Mouse (Mus musculus) midbrain, embryonic 13.5 days (tissue): Measurements from ENCODE around the gene Plvap. TPM values are rescaled to one million over a fixed set of nuclear protein-coding genes. Genes with fewer than 3 reads are reported as not detected.
"Not testable (repeated sequence)": the region's sequence is repeated elsewhere in the genome, so short reads cannot be mapped to it uniquely, and the experiment has no call there.

Source experiments
- ATAC-seq: fragments of 200-750 bp; cut with Nextera tagmentation; 2 replicates; pipeline ENCODE4 v1.8.0; 2017; ENCODE audit warnings: mild to moderate bottlenecking, moderate TSS enrichment, moderate library complexity
- H3K27ac ChIP-seq: fragments of 300-500 bp; sonication (generic); 2 replicates; pipeline ENCODE4 v1.5.1; 2015; ENCODE audit warnings: inconsistent platforms, mild to moderate bottlenecking, moderate library complexity
- H3K27me3 ChIP-seq: fragments of 300-500 bp; sonication (generic); 2 replicates; pipeline ENCODE4 v1.6.1; 2015; ENCODE audit warnings: mild to moderate bottlenecking, inconsistent platforms
- H3K36me3 ChIP-seq: fragments of 300-500 bp; sonication (generic); 2 replicates; pipeline ENCODE4 v1.6.1; 2015; ENCODE audit warnings: mild to moderate bottlenecking, inconsistent platforms
- H3K4me1 ChIP-seq: fragments of 300-500 bp; sonication (generic); replicated peaks from 2 replicates; pipeline ENCODE4 v1.6.1; 2015; ENCODE audit warnings: inconsistent platforms
- H3K4me2 ChIP-seq: fragments of 300-500 bp; sonication (generic); replicated peaks from 2 replicates; pipeline ENCODE4 v1.6.1; 2015; ENCODE audit warnings: moderate library complexity, mild to moderate bottlenecking, inconsistent platforms
- H3K4me3 ChIP-seq: fragments of 300-500 bp; sonication (generic); replicated peaks from 2 replicates; pipeline ENCODE4 v1.5.1; 2015; ENCODE audit warnings: mild to moderate bottlenecking, inconsistent platforms
- H3K9ac ChIP-seq: fragments of 300-500 bp; sonication (generic); replicated peaks from 2 replicates; pipeline ENCODE4 v1.6.1; 2015; ENCODE audit warnings: mild to moderate bottlenecking, inconsistent platforms
- H3K9me3 ChIP-seq: fragments of 300-500 bp; sonication (generic); 2 replicates; pipeline ENCODE4 v1.6.1; 2016; ENCODE audit warnings: mild to moderate bottlenecking, inconsistent platforms
- WGBS: fragments of 180-500 bp; shearing (Covaris S2); methylation state at CpG from one replicate; pipeline ENCODE4 v1.1.7; 2015; 5-methylcytosine and 5-hydroxymethylcytosine counted together
- polyA plus RNA-seq: library from polyadenylated mRNA; unstranded; fragments of >200 nt; fragmentation: Nextera tagmentation; extraction: Ambion mirVana; gene quantifications from 2 replicates; pipeline ENCODE4 v1.2.1, GENCODE M21; 2015

Gene Plvap
- polyA plus RNA-seq, 1 experiment from 2014 or later, result 10.2 TPM

- ATAC-seq, H3K36me3 ChIP-seq, H3K9ac ChIP-seq, H3K4me2 ChIP-seq, H3K27ac ChIP-seq, H3K9me3 ChIP-seq, H3K4me3 ChIP-seq: not testable (repeated sequence)
- 43% methylated on average over 9 of the region's 10 CpGs for WGBS
- H3K27me3 ChIP-seq, result peaks cover 21% of the 10 kb centered on the region
- H3K4me1 ChIP-seq, result peaks cover 12% of the 10 kb centered on the region; the same call in 1 of the 2 replicates
Observed at GRCm38 (mm10) chr8:71519037-71519825, 7.7 kb upstream of the Plvap start.

- Histone ChIP-seq H3K9me3 (no peaks in the 10 kb centered on the region), H3K4me2 (no peak overlapping the region), H3K36me3 (no peaks in the 10 kb centered on the region), H3K4me1 (peaks cover 12% of the 10 kb centered on the region; the same call in 1 of the 2 replicates), H3K4me3 (no peak overlapping the region), H3K27ac (no peak overlapping the region), H3K27me3 (0 out of 2 replicates have a peak, but pooled peaks cover 5% of the 10 kb centered on the region), H3K9ac (no peak overlapping the region)
- ATAC-seq, result no peak
- 25% methylated on average over 6 of the region's 6 CpGs for WGBS
Observed at GRCm38 (mm10) chr8:71516786-71517185, 5.2 kb upstream of the Plvap start.

GRCm38 (mm10) chr8:71515043-71515442 lies 3.5 kb upstream of the Plvap start:
- no peak for ATAC-seq
- H3K9ac ChIP-seq, result no peak overlapping the region
- peaks cover 14% of the 10 kb centered on the region for H3K27me3 ChIP-seq

GRCm38 (mm10) chr8:71513018-71513754 lies 1.6 kb upstream of the Plvap start:
- no peaks in the 10 kb centered on the region for H3K9me3 ChIP-seq
- no peak overlapping the region for H3K4me3 ChIP-seq
- no peak for ATAC-seq
- 79% methylated on average over 15 of the region's 15 CpGs for WGBS
- H3K36me3 ChIP-seq, result no peaks in the 10 kb centered on the region
- H3K4me2 ChIP-seq, result no peak overlapping the region
- peaks cover 30% of the 10 kb centered on the region for H3K27me3 ChIP-seq
- no peak overlapping the region for H3K27ac ChIP-seq
- H3K9ac ChIP-seq, result no peak overlapping the region
- 0 out of 2 replicates have a peak, but pooled peaks cover 10% of the 10 kb centered on the region for H3K4me1 ChIP-seq

More at GRCm38 (mm10) chr8:71515043-71515442, 3.5 kb upstream of the Plvap start:
- H3K4me2 ChIP-seq, result no peak overlapping the region
- 76% methylated on average over 5 of the region's 5 CpGs for WGBS
- H3K9me3 ChIP-seq, result no peaks in the 10 kb centered on the region
- H3K27ac ChIP-seq, result no peak overlapping the region
- 0 out of 2 replicates have a peak, but pooled peaks cover 10% of the 10 kb centered on the region for H3K4me1 ChIP-seq
- no peaks in the 10 kb centered on the region for H3K36me3 ChIP-seq
- H3K4me3 ChIP-seq, result no peak overlapping the region

- no peak overlapping the region for H3K27ac ChIP-seq
- no peak overlapping the region for H3K9ac ChIP-seq
- no peak overlapping the region for H3K4me3 ChIP-seq
- no peaks in the 10 kb centered on the region for H3K9me3 ChIP-seq
- H3K4me1 ChIP-seq, result peaks cover 11% of the 10 kb centered on the region
- ATAC-seq, result no peak
- H3K27me3 ChIP-seq, result peaks cover 63% of the 10 kb centered on the region
- H3K4me2 ChIP-seq, result no peak overlapping the region
- H3K36me3 ChIP-seq, result no peaks in the 10 kb centered on the region
- 66% methylated on average over 2 of the region's 2 CpGs for WGBS
Observed at GRCm38 (mm10) chr8:71509316-71509715, 2.2 kb downstream of the Plvap start.

- ATAC-seq, result peak; percentile 84
- Histone ChIP-seq H3K9me3 (no peaks in the 10 kb centered on the region), H3K27ac (no peak overlapping the region), H3K36me3 (no peaks in the 10 kb centered on the region), H3K4me1 (peaks cover 11% of the 10 kb centered on the region), H3K27me3 (peaks cover 63% of the 10 kb centered on the region), H3K9ac (peak overlapping the region; percentile 59), H3K4me2 (peak overlapping the region; percentile 63), H3K4me3 (peak overlapping the region; percentile 39)
- under 1% methylated on average over 61 of the region's 61 CpGs for WGBS
Observed at GRCm38 (mm10) chr8:71507589-71508104, 3.9 kb downstream of the Plvap start.

GRCm38 (mm10) chr8:71505979-71506378 lies 5.6 kb downstream of the Plvap start:
- Histone ChIP-seq H3K9ac (no peak overlapping the region), H3K4me2 (no peak overlapping the region), H3K27me3 (peaks cover 59% of the 10 kb centered on the region), H3K36me3 (no peaks in the 10 kb centered on the region), H3K9me3 (no peaks in the 10 kb centered on the region), H3K27ac (no peak overlapping the region), H3K4me1 (peaks cover 11% of the 10 kb centered on the region), H3K4me3 (no peak overlapping the region)
- WGBS, result 89% methylated on average over 4 of the region's 4 CpGs
- no peak for ATAC-seq

GRCm38 (mm10) chr8:71505326-71505725 lies 6.2 kb downstream of the Plvap start:
- Histone ChIP-seq H3K9ac (no peak overlapping the region), H3K27me3 (peaks cover 52% of the 10 kb centered on the region), H3K4me1 (peaks cover 11% of the 10 kb centered on the region), H3K4me2 (no peak overlapping the region), H3K36me3 (no peaks in the 10 kb centered on the region), H3K27ac (no peak overlapping the region), H3K4me3 (no peak overlapping the region), H3K9me3 (no peaks in the 10 kb centered on the region)
- ATAC-seq, result no peak
- WGBS, result 89% methylated on average over 4 of the region's 4 CpGs

GRCm38 (mm10) chr8:71504349-71504748 lies 7.2 kb downstream of the Plvap start:
- no peak overlapping the region for H3K9ac ChIP-seq
- H3K4me2 ChIP-seq, result no peak overlapping the region
- 92% methylated on average over 4 of the region's 4 CpGs for WGBS
- H3K4me3 ChIP-seq, result no peak overlapping the region
- peaks cover 11% of the 10 kb centered on the region for H3K4me1 ChIP-seq
- H3K27ac ChIP-seq, result no peak overlapping the region
- H3K36me3 ChIP-seq, result no peaks in the 10 kb centered on the region
- no peaks in the 10 kb centered on the region for H3K9me3 ChIP-seq
- H3K27me3 ChIP-seq, result peaks cover 42% of the 10 kb centered on the region
- no peak for ATAC-seq

GRCm38 (mm10) chr8:71498816-71499690 lies 12.5 kb downstream of the Plvap start:
- no peak overlapping the region for H3K4me2 ChIP-seq
- no peaks in the 10 kb centered on the region for H3K9me3 ChIP-seq
- no peak overlapping the region for H3K4me3 ChIP-seq
- H3K4me1 ChIP-seq, result peaks cover 12% of the 10 kb centered on the region
- H3K36me3 ChIP-seq, result 0 out of 2 replicates have a peak, but pooled peaks cover 3% of the 10 kb centered on the region
- no peak overlapping the region for H3K9ac ChIP-seq
- WGBS, result 46% methylated on average over 16 of the region's 16 CpGs
- no peak overlapping the region for H3K27ac ChIP-seq
- ATAC-seq, result no peak
- H3K27me3 ChIP-seq, result no peaks in the 10 kb centered on the region

GRCm38 (mm10) chr8:71497881-71498501 lies 13.6 kb downstream of the Plvap start:
- H3K4me2 ChIP-seq, result no peak overlapping the region
- no peaks in the 10 kb centered on the region for H3K27me3 ChIP-seq
- H3K4me1 ChIP-seq, result peaks cover 12% of the 10 kb centered on the region
- WGBS, result 28% methylated on average over 15 of the region's 15 CpGs
- no peak for ATAC-seq
- H3K36me3 ChIP-seq, result peaks cover 11% of the 10 kb centered on the region
- 0 out of 2 replicates have a peak overlapping the region, but pooled peaks have one; percentile 1 for H3K9ac ChIP-seq
- no peak overlapping the region for H3K4me3 ChIP-seq
- H3K9me3 ChIP-seq, result no peaks in the 10 kb centered on the region
- no peak overlapping the region for H3K27ac ChIP-seq
